Mouse (Mus musculus): Measurements from ENCODE around the gene Psme1.
A peak's percentile ranks its signal among the peaks of the same experiment; 100 is the strongest.

Psme1 gene

DNA sequence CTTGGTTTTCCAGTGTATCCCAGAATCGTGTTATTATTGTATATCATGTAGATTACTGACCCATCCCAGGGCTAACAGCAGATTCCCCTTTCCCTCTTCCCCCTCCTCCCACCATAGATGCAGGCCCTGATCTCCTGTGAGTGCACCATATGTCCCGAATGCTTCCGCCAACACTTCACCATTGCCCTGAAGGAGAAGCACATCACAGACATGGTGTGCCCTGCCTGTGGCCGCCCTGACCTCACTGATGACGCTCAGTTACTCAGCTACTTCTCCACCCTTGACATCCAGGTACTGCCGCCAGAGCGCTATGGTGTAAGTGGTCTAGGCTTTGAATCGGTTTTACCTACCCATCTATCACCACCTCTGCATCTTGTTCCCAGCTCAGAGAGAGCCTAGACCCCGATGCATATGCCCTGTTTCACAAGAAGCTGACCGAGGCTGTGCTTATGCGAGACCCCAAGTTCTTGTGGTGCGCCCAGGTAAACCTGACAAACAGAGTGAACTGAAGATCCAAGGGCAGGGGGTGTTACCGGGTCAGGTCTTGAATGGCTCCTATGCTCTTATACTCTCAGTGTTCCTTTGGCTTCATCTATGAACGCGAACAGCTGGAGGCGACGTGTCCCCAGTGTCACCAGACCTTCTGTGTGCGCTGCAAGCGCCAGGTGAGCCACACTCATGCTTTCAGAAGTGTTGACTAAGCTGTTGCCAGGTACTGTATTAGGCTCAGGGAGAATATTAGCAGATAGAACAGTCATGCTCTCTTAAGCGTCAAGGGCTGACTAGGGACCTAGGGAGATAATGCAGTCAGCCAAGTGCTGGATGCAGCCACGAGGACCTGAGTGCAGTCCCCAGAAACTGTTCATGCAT lies 20.8 kb downstream of the Psme1 start:
- no peak for DNase-seq (ENCODE audit: low spot score)

DNA sequence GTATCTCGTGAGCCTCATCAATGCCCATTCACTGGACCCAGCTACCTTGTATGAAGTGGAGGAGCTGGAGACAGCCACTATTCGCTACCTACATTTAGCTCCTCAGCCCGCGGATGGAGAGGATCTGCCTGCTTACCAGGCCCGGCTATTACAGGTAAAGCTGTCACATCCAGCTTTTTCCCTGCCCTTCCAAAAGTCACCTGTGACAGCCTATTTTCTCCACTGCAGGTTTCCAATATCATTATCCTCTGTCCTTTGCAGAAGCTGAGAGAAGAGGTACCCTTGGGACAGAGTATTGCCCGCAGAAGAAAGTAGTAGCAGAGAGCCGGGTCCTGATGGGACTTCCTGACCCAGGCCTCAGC lies 25.3 kb downstream of the Psme1 start, which contains the start of gene Irf9:
TSS of gene Irf9 (plus strand) at position 301 of the 362 bp plus-strand sequence.
- no peak for DNase-seq (ENCODE audit: low spot score)

DNA sequence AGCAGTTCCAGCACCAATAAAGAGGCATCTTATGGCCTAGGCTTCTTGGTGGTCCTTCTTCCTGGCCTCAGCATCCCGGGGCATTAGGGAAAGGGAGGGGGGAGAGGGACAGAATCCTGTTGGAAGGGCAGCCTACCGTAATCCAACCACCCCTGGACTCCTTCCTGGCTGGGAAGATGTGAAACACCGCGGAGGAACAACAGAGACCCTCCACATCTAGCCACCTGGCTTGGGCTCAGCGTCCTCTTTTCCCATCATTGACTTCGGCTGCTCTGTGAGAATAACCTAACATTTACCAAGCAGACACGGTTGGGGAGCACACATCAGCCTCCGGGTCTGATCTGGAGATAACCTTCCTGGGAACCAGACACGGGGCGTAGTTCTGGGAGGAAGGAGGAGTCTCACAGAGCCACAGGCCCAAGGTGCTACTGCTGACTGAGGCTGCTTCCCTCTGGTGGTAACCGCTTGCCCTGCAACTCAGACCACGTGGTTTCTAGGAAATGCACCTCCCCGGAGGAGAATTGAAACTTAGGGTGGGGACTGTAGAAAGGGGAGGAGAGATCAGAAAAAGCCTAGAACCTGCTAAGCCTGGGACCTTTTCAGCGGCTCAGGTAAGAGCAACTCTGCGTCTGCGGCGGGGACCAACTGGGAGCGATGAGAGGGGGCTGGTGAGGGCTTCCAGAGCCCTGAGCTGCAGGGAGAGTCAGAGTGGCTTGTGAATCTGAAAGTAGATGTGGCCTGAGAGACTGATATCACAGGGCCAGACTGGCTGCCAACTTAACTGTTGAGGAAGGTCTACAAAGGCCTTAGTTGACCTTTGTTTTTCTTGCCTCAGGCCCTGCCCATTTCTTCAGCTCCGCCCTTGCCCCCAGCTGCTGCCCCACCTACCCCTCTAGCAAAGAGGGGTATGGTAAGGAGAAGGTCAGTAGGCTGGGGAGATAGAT lies 26.0 kb downstream of the Psme1 start:
- DNase-seq (ENCODE audit: low spot score): peak; percentile 61

DNA sequence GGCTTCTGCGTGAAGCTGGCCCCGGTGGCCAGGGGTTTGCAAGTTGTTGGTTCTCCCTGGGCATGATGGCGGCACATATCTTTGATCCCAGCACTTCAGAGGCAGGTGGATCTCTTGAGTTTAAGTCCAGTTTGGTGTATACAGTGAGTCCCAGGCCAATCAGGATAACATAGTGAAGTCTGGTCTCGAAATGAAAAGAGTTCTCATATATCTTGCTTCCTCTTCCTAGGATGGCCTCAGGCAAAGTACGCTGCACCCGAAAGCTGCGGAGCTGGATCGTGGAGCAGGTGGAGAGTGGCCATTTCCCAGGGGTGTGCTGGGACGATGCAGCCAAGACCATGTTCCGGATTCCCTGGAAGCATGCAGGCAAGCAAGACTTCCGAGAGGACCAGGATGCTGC lies 26.9 kb downstream of the Psme1 start:
- no peak for DNase-seq (ENCODE audit: low spot score)

DNA sequence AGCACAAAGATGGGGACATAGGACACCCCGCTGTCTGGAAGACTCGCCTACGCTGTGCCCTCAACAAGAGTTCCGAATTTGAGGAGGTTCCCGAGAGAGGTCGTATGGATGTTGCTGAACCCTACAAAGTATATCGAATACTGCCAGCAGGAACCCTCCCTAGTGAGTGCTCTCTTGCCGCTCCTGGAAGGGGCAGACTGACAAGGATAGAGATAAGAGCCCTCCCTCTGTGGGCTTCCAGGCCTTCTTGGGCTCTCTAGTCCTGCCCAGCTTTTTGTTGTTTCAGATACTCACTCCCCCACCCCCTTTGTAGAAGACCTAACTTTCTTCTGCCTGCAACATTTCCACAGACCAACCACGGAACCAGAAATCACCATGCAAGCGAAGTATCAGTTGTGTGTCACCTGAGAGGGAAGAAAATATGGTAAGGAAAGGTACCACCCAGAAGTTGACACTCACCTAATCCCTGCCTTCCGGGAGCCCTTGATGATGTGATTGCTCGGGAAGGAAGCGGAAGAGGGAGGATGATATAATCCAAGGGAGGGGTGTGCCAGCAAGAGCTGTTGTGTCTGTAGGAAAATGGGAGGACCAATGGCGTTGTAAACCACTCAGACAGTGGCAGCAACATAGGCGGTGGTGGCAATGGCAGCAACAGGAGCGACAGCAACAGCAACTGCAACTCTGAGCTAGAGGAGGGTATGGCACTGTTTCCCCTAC lies 28.0 kb downstream of the Psme1 start:
- DNase-seq (ENCODE audit: low spot score): no peak

DNA sequence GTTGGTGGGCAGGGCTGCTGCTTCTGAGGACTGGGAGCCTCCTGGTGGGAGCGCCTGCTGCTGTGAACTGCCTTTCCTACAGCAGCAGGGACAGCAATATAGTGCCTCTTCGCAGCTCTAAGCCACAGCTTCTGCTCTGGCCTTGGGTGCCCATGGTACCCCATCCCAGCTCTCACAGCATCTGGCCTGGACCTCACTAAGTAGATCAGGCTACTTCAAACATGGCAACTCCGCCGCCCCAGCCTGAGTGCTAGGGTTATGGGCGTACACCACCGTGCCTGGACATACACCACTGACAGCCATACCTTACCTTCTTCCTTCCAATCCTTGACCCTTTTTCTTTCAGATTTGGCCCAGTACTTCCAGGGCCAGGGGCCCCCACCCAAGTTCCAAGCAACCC lies 30.4 kb downstream of the Psme1 start:
- no peak for DNase-seq (ENCODE audit: low spot score)

DNA sequence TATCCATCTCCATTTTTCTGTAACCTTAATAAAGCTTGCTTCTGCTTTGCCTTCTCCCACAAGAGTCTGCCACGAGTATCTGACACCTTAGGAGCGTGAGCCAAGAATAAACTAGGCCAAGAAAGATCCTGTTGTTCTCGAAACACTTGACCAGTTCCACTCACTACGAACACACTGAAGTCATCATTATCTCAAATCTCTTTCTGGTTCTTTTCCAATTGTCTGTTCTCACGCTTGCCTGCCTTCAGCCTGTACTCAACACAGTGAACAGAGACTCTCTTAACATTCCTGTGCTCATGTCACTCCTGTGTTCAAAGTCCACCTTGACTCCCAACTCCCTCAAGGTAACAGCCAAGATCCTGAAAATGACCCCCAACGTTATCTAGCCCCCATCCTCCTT lies 35.4 kb downstream of the Psme1 start:
- DNase-seq (ENCODE audit: low spot score): no peak

DNA sequence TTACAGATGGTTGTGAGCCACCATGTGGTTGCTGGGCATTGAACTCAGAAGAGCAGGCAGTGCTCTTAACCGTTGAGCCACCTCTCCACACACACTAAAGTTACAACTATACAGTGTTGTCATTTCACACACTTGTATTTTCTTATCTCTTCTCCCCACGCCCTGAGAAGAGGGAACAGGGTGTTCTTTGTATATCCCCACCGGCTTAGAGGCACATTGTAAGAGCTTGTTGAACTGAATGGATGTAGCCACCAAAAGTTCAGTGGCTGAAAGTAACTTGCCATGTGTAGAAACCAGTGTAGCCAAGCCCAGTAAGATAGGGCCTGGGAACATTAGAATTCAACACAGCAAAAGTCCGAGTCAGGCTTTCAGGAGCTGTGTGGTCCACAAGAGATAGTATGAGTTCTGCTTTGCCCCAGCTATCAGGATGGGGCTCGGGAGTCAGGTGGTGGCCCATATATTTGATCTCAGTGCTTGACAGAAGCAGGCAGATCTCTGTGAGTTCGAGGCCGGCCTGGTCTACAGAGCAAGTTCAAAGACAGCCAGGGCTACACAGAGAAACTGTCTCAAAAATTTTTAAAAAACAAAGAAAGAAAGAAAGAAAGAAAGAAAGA lies 36.7 kb downstream of the Psme1 start:
- DNase-seq (ENCODE audit: low spot score): no peak

GRCm38 (mm10) chr14:55615876-55616275 lies 38.0 kb downstream of the Psme1 start:
- DNase-seq (ENCODE audit: low spot score): no peak

GRCm38 (mm10) chr14:55616844-55617243 lies 38.9 kb downstream of the Psme1 start:
- DNase-seq (ENCODE audit: low spot score): no peak

DNA sequence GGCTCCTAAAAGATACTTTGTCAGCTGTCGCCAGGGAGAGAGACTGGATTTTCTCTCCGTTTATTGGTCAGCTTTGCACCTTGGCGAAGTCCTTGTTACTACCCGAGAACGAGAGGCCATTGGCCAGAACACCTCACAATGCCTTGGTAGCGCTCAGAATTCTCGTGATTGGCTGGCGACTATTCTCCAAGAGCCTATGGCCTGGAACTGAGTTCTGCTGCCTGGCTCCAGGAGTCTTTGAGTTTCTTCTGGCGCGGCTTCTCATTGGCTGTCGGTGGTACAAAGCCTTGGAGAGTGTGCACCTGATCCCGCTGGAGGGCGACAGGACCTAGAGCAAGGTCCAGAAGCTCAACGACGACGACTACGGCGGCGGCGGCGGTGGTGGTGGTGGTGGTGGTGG lies 39.9 kb downstream of the Psme1 start, which contains the start of gene Rec8:
TSS of gene Rec8 (plus strand) at position 216 of the 400 bp plus-strand sequence.
- DNase-seq (ENCODE audit: low spot score): no peak

DNA sequence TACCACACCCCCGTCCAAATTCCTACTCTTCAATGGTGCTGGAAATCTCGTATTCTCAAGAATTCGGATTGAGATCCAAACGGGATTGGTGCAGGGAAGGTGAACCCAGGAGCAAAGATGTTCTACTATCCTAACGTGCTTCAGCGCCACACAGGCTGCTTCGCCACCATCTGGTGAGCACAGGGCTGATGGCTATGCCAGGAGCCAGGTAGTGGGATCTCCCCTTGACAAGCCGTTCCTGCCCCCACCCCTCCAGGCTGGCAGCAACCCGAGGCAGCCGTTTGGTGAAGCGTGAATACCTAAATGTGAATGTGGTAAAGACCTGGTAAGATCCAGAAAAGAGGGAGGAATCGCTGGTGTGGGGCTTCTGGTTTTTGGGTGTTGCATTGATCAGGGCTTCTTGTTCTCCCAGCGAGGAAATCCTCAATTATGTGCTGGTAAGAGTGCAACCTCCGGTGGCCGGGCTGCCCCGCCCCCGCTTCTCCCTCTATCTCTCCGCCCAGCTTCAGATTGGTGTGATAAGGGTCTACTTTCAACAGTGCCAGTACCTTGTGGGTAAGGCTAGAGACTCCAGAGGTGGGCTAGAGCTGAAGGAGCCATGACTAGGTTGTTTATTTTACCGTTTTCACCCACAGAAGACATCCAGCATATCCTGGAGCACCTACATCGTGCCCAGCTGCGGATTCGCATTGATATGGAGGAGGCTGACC lies 40.7 kb downstream of the Psme1 start:
- DNase-seq (ENCODE audit: low spot score): no peak

GRCm38 (mm10) chr14:55628077-55628827 lies 50.3 kb downstream of the Psme1 start:
- no peak for DNase-seq (ENCODE audit: low spot score)

- no peak for DNase-seq (ENCODE audit: low spot score)
Observed at GRCm38 (mm10) chr14:55629312-55629711, 51.4 kb downstream of the Psme1 start.

Measured in urinary bladder, postnatal 10 days (tissue).